Mouse (Mus musculus) cortical plate, adult 2 months (tissue): ENCODE results near the gene Tmem234.

Source experiments
- CTCF ChIP-seq: fragments of 200-500 bp; IDR thresholded peaks from 2 replicates; pipeline ENCODE4 v1.5.1; 2011; ENCODE audit warnings: mild to moderate bottlenecking, control low read depth, low read length; ENCODE audit not compliant: insufficient read depth; ENCODE audit errors: extremely low read depth
- POLR2A ChIP-seq: fragments of 200-500 bp; IDR thresholded peaks from 2 replicates; pipeline ENCODE4 v1.6.1; 2011; ENCODE audit warnings: mild to moderate bottlenecking, low read length, control low read depth; ENCODE audit not compliant: insufficient read depth; ENCODE audit errors: extremely low read depth

GRCm38 (mm10) chr4:129575171-129575844, 25.2 kb upstream of the Tmem234 start:
- no peak for TF ChIP-seq POLR2A
- no peak for TF ChIP-seq CTCF
